Mouse (Mus musculus) G1E (cell line): ENCODE data around the gene Angptl7. TPM values are rescaled to one million over a fixed set of nuclear protein-coding genes. Genes with fewer than 3 reads are reported as not detected.

Experiments used
- ATAC-seq: 2 replicates; pipeline ENCODE4 v1.8.0; 2016; ENCODE audit warnings: mild to moderate bottlenecking; ENCODE audit not compliant: insufficient number of reproducible peaks, poor library complexity, low FRiP score, severe bottlenecking; ENCODE audit errors: extremely low read depth
- DNase-seq: peaks from one replicate; pipeline ENCODE4 v3.0.0; 2012; ENCODE audit warnings: low spot score
- H3K27me3 ChIP-seq: 2 replicates; pipeline ENCODE4 v1.6.1; 2012; ENCODE audit warnings: mild to moderate bottlenecking, low read length, inconsistent platforms; ENCODE audit not compliant: insufficient read depth
- H3K36me3 ChIP-seq: replicated peaks from 2 replicates; pipeline ENCODE3; 2012; ENCODE audit warnings: mild to moderate bottlenecking, inconsistent platforms
- H3K4me1 ChIP-seq: 2 replicates; pipeline ENCODE4 v1.6.1; 2012; ENCODE audit warnings: low read depth, low read length, inconsistent platforms, mixed read lengths; ENCODE audit not compliant: insufficient read depth
- H3K4me3 ChIP-seq: 2 replicates; pipeline ENCODE4 v1.5.1; 2012; ENCODE audit warnings: low read depth, mild to moderate bottlenecking, inconsistent platforms, low read length, moderate library complexity, mixed read lengths
- H3K9me3 ChIP-seq: replicated peaks from 2 replicates; pipeline ENCODE4 v1.6.1; 2012; ENCODE audit warnings: inconsistent platforms
- CTCF ChIP-seq: IDR thresholded peaks from 2 replicates; pipeline ENCODE4 v1.5.1; 2012; ENCODE audit warnings: low read depth, low read length, inconsistent platforms, mixed read lengths
- GATA1 ChIP-seq: IDR thresholded peaks from 2 replicates; pipeline ENCODE4 v1.6.1; 2012; ENCODE audit warnings: borderline replicate concordance, low read length, inconsistent platforms, mixed read lengths
- GATA2 ChIP-seq: IDR thresholded peaks from 2 replicates; pipeline ENCODE4 v1.6.1; 2012; ENCODE audit warnings: low read depth, low read length, inconsistent platforms, borderline replicate concordance
- POLR2AphosphoS5 ChIP-seq: IDR thresholded peaks from 2 replicates; pipeline ENCODE4 v1.6.1; 2012; ENCODE audit warnings: low read depth, low read length, inconsistent platforms; ENCODE audit not compliant: insufficient replicate concordance
- TAL1 ChIP-seq: conservative IDR thresholded peaks from 2 replicates; pipeline ENCODE4 v1.6.1; 2012; ENCODE audit warnings: low read depth, low read length, inconsistent platforms, mixed read lengths
- polyA plus RNA-seq: library from polyadenylated mRNA; stranded (reverse); fragments of >175 nt; gene quantifications from 2 replicates; pipeline ENCODE4 v1.2.3, GENCODE M21; 2012
- total RNA-seq, 2 experiments: library from RNA; stranded (forward) in 1 of 2; stranded (reverse) in 1 of 2; fragments of 200-1000 nt in 1 of 2; fragments of >200 nt in 1 of 2; fragmentation: Nextera tagmentation in 1 of 2; gene quantifications; 2 replicates each; pipeline ENCODE4 v1.2.3; 2014 to 2017

Gene Angptl7
- total and polyA plus RNA-seq, 3 experiments, result 0.05 TPM; not detected in 2

- Histone ChIP-seq H3K4me3 (no peak overlapping the region), H3K27me3 (no peaks in the 10 kb centered on the region), H3K9me3 (no peaks in the 10 kb centered on the region), H3K36me3 (peaks cover 97% of the 10 kb centered on the region), H3K4me1 (no peaks in the 10 kb centered on the region)
- TF ChIP-seq GATA1, result no peak
- TF ChIP-seq CTCF, result no peak
- TF ChIP-seq GATA2, result no peak
- no peak for TF ChIP-seq TAL1
- TF ChIP-seq POLR2AphosphoS5, result no peak
- DNase-seq (no peak), ATAC-seq (no peak)
Measured at GRCm38 (mm10) chr4:148466511-148467079, 33.7 kb downstream of the Angptl7 start.

DNA sequence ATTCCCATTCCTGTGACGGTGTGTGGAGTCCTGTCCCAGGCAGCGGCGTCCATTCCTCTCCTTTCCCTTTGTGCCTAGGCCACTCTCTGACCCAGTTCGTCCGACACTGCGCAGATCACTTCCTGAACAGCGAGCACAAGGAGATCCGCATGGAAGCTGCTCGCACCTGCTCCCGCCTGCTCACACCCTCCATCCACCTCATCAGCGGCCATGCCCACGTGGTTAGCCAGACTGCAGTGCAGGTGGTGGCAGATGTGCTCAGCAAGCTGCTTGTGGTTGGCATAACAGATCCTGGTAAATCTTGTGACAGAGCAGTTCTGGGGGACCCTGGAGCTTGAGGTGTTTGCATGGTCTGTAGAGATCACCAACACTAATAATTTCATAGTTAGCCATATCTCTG is 35.4 kb downstream of the Angptl7 start:
- DNase-seq, result no peak
- Histone ChIP-seq H3K9me3 (no peaks in the 10 kb centered on the region), H3K27me3 (no peaks in the 10 kb centered on the region), H3K4me1 (no peaks in the 10 kb centered on the region), H3K4me3 (peak overlapping the region; percentile 27; the same call in 1 of the 2 replicates), H3K36me3 (peaks cover 94% of the 10 kb centered on the region)
- ATAC-seq, result no peak
- TF ChIP-seq GATA1 (no peak), POLR2AphosphoS5 (no peak), GATA2 (no peak), CTCF (no peak), TAL1 (no peak)

GRCm38 (mm10) chr4:148464301-148464700 is 36.0 kb downstream of the Angptl7 start:
- Histone ChIP-seq H3K27me3 (no peaks in the 10 kb centered on the region), H3K4me3 (no peak overlapping the region), H3K36me3 (peaks cover 94% of the 10 kb centered on the region), H3K4me1 (no peaks in the 10 kb centered on the region), H3K9me3 (no peaks in the 10 kb centered on the region)
- ATAC-seq (no peak), DNase-seq (no peak)
- TF ChIP-seq CTCF (no peak), POLR2AphosphoS5 (no peak), TAL1 (no peak), GATA1 (no peak), GATA2 (no peak)

DNA sequence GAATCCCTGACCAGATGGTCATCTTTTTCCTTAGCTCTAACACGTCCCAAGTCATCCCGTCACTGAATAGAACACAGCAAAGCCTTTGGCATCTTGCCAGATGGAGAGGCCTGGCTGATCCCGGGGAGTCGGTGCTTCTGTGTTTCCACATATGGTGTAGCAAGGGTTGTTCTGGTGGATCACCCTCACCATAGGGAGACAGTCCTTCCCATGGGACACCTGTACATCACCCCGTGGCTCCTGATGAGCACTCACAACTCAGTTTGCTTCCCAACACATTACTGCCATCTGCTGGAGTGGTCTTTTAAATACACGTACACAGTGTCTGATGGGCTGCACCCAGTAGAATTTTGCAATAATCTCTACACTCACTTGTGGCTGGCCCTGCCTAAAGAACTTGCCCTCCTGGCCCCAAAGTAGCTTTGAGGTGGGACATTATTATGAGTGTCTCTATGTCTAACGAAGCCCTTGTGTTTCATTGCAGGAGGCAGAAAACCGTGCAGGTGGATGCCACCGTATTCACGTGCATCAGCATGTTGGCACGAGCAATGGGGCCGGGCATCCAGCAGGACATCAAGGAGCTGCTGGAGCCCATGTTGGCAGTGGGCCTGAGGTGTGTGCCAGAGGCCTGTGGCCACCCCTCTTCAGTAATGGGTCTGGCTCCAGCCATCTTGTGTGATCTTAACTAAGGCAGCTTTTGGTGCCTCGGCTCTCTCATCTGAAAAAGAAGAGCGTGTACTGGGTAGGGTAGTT is 36.9 kb downstream of the Angptl7 start:
- no peak; the same call in 1 of the 2 replicates for ATAC-seq
- peak; percentile 25 for DNase-seq
- Histone ChIP-seq H3K36me3 (peaks cover 94% of the 10 kb centered on the region), H3K9me3 (no peaks in the 10 kb centered on the region), H3K27me3 (no peaks in the 10 kb centered on the region), H3K4me1 (no peaks in the 10 kb centered on the region), H3K4me3 (no peak overlapping the region)
- TF ChIP-seq CTCF, result 0 out of 2 replicates have a peak, but pooled peaks have one; percentile 13
- TF ChIP-seq TAL1, result no peak

DNA sequence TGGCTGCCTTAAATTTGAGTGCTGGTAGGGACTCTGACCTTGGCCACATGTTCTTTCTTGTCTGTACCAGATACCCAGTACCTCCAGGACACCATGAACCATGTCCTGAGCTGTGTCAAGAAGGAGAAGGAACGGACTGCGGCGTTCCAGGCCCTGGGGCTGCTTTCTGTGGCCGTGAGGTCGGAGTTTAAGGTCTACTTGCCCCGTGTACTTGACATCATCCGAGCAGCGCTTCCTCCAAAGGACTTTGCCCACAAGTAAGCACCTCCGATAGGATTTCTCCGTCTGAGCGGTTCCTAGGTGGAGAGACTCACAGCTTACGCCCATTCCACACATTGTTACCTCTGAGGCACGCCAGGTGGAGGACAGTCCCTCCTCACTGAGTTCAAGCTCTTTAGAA is 37.5 kb downstream of the Angptl7 start:
- H3K4me1 ChIP-seq, result no peaks in the 10 kb centered on the region
- ATAC-seq (no peak), DNase-seq (no peak)
- peaks cover 94% of the 10 kb centered on the region for H3K36me3 ChIP-seq
- H3K27me3 ChIP-seq, result no peaks in the 10 kb centered on the region
- no peaks in the 10 kb centered on the region for H3K9me3 ChIP-seq
- TF ChIP-seq GATA2 (no peak), POLR2AphosphoS5 (no peak), GATA1 (no peak), CTCF (no peak), TAL1 (no peak)
- no peak overlapping the region for H3K4me3 ChIP-seq

DNA sequence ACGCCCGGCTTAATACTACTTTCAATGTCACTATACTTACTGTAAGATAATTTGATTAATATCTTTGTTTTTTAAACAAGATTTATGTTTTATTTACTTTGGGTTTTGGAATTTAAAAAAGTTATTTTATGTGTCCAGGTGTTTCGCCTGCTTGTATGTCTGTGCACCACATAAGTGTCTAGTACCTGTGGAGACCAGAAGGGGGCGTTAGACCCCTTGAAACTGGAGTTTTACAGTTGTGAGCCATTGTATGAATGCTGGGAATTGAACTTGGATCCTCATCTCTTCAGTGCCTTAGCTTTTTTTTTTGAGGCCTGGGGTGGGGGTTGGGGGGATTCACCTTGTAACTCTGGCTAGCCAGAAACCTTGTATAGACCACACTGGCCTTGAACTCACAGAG is 38.5 kb downstream of the Angptl7 start:
- Histone ChIP-seq H3K36me3 (peaks cover 96% of the 10 kb centered on the region), H3K4me3 (no peak overlapping the region), H3K9me3 (no peaks in the 10 kb centered on the region), H3K27me3 (no peaks in the 10 kb centered on the region), H3K4me1 (no peaks in the 10 kb centered on the region)
- no peak for TF ChIP-seq GATA1
- no peak for TF ChIP-seq GATA2
- TF ChIP-seq CTCF, result no peak
- no peak for TF ChIP-seq POLR2AphosphoS5
- TF ChIP-seq TAL1, result no peak
- DNase-seq (no peak), ATAC-seq (no peak)
